Mouse (Mus musculus) myocyte (in vitro differentiated cells): ENCODE results near the gene Fam19a5.

ENCODE experiments used
- MAX ChIP-seq: IDR thresholded peaks from one replicate; pipeline ENCODE4 v1.6.1; 2011; ENCODE audit warnings: low read depth, mild to moderate bottlenecking, control low read depth
- POLR2A ChIP-seq: IDR thresholded peaks from one replicate; pipeline ENCODE4 v1.6.1; 2011; ENCODE audit warnings: low read depth, mild to moderate bottlenecking, control low read depth, moderate library complexity; ENCODE audit not compliant: insufficient read length

DNA sequence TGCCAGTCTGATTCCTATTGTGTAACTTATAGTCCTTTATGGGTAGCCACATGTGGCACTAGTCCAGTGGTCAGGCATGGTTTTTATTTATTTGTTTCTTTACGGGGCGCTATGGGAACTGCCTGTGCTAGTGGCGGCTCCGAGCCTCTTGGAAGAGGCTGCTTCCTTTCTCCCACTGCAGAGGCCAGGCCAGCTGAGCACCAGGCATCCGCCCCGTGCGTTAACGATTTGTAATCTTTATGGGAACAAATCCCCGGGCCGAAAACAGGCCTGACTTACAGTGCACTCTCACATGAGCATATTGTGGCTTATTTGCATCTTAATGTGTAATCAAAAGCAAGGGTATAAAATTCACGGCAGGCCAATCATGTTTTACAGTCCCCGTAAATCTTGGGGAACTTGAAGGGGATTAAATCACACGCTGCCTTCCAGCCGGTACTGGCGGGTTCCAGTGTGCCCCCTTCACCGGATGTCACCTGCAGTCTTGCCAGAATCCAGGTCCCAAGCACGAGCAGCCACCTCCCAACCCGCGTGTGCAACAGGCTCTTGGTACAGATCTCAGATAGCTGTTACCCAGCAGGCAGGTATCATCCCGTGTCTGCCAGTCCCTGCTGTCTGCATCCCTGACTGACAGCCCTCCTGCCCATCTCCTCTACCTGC is 112.5 kb downstream of the Fam19a5 start:
- no peak for TF ChIP-seq MAX
- no peak for TF ChIP-seq POLR2A
